Mouse (Mus musculus) kidney, adult 11 months (tissue): ENCODE measurements at regions not wholly inside any gene's neighbourhood (a gene's known extent, or its start where the extent isn't known, plus 50 kb on each side); places are given as distances from the start of the nearest gene placed in this dataset.

Experiments used
- DNase-seq: peaks from one replicate; pipeline ENCODE4 v3.0.0; 2022

GRCm38 (mm10) chr15:88490316-88491090 lies 109.6 kb upstream of the Zdhhc25 start:
- no peak for DNase-seq

GRCm38 (mm10) chr15:88491091-88491366 lies 109.1 kb upstream of the Zdhhc25 start:
- DNase-seq: no peak

- no peak for DNase-seq
Observed at GRCm38 (mm10) chr15:88497957-88498356, 102.1 kb upstream of the Zdhhc25 start.

- DNase-seq: no peak
Observed at GRCm38 (mm10) chr15:88502311-88502710, 97.8 kb upstream of the Zdhhc25 start.

GRCm38 (mm10) chr15:88503896-88504295 lies 96.2 kb upstream of the Zdhhc25 start:
- no peak for DNase-seq

- DNase-seq: no peak
Observed at GRCm38 (mm10) chr15:88505491-88506119, 94.5 kb upstream of the Zdhhc25 start.

GRCm38 (mm10) chr15:88507886-88508285 lies 92.2 kb upstream of the Zdhhc25 start:
- DNase-seq: no peak

- DNase-seq: no peak
Observed at GRCm38 (mm10) chr15:88508971-88509370, 91.1 kb upstream of the Zdhhc25 start.

GRCm38 (mm10) chr15:88509626-88510025 lies 90.5 kb upstream of the Zdhhc25 start:
- DNase-seq: no peak

GRCm38 (mm10) chr15:88514091-88514490 lies 86.0 kb upstream of the Zdhhc25 start:
- DNase-seq: no peak

- no peak for DNase-seq
Observed at GRCm38 (mm10) chr15:88531218-88531617, 68.9 kb upstream of the Zdhhc25 start.

GRCm38 (mm10) chr15:88532008-88532407 lies 68.1 kb upstream of the Zdhhc25 start:
- DNase-seq: no peak

GRCm38 (mm10) chr15:88533354-88533753 lies 66.7 kb upstream of the Zdhhc25 start:
- no peak for DNase-seq

GRCm38 (mm10) chr15:88535516-88535915 lies 64.6 kb upstream of the Zdhhc25 start:
- DNase-seq: no peak

- DNase-seq: no peak
Observed at GRCm38 (mm10) chr15:88537190-88537589, 62.9 kb upstream of the Zdhhc25 start.

- no peak for DNase-seq
Observed at GRCm38 (mm10) chr15:88542567-88542966, 57.5 kb upstream of the Zdhhc25 start.

- no peak for DNase-seq
Observed at GRCm38 (mm10) chr15:88544216-88544615, 55.9 kb upstream of the Zdhhc25 start.

GRCm38 (mm10) chr15:88548261-88548660 lies 51.8 kb upstream of the Zdhhc25 start:
- DNase-seq: no peak
